Mouse (Mus musculus) erythroblast, embryonic 14.5 days (primary cell): Measurements from ENCODE around the gene Tbpl1.

Experiments used
- GATA1 ChIP-seq: IDR thresholded peaks from 2 replicates; pipeline ENCODE4 v1.6.1; 2012; ENCODE audit warnings: low read length, inconsistent platforms, mixed read lengths
- TAL1 ChIP-seq: IDR thresholded peaks from 3 replicates; pipeline ENCODE4 v1.6.1; 2012; ENCODE audit warnings: low read length, inconsistent platforms, mixed read lengths

DNA sequence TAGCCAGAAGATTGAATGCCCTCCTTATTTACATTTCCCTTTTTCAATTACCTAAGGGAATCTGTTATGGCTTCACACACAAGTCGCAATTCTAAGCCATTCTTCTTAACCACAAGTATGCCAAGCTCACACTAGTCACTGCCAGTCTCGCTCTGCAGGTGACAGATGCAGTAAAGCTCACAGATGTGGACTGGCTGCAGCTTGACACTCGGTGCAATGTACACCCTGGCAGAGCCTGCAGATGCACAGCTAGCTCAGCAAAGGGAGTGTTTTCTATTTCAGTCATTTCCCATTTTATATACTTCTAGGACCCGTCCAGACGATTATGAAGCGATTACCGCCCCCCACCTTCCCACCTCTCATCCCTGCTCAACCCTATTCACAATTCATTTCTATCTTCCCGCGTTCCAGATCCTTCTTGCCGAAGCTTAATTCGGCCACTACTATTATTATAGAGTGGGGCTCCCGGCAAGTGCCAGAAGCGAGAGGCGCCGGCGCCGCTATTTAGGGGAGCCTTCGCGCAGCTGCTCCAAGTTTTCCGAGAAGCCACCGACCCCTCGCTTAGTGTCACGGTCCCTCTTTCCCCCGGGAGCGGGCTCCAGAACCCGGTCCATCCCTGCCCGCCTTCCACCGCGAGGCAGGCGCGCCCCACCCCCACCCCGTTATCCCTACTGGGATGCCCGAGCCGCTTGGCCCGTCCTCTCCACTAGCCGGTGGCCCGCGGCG, 1.3 kb downstream of the Tbpl1 start:
- TF ChIP-seq GATA1 (no peak), TAL1 (no peak)
